Mouse (Mus musculus): Measurements from ENCODE around the gene Cela1. TPM values are rescaled to one million over a fixed set of nuclear protein-coding genes. Genes with fewer than 3 reads are reported as not detected.

Cela1 gene
- 3.3 and 3.5 TPM in 2 replicates for polyA plus RNA-seq (2015; fragmentation: Nextera tagmentation; extraction: Ambion mirVana)

- Histone ChIP-seq H3K4me3 (ENCODE audit: low read length) (no peak within 1 kb of the TSS), H3K9ac (ENCODE audit: low read length) (no peak within 1 kb of the TSS), H3K9me3 (replicated peaks; ENCODE audit: control insufficient read depth, low read length) (peaks cover 10% of the 10 kb centered on the region), H3K27me3 (ENCODE audit: control insufficient read depth, insufficient read depth, low read length) (no peaks in the 10 kb centered on the region), H3K4me1 (ENCODE audit: control insufficient read depth, insufficient read depth, low read length) (peaks cover 6% of the 10 kb centered on the region; the same call in 1 of the 2 replicates), H3K27ac (ENCODE audit: low read length) (no peak within 1 kb of the TSS), H3K36me3 (ENCODE audit: control insufficient read depth, insufficient read depth) (no peaks in the 10 kb centered on the region), H3K4me2 (ENCODE audit: low read depth, low read length) (no peak within 1 kb of the TSS; the same call in 1 of the 2 replicates)
- no peak for ATAC-seq (replicated peaks; ENCODE audit: extremely low read depth, insufficient read depth, low FRiP score)
- WGBS: 59% methylated on average over 8 of the region's 8 CpGs
Observed at GRCm38 (mm10) chr15:100687430-100687971, at the start of gene Cela1. Cela1 (minus strand) TSS chr15:100687921.

- H3K27ac ChIP-seq (ENCODE audit: low read length): no peak overlapping the region
- ATAC-seq (replicated peaks; ENCODE audit: extremely low read depth, insufficient read depth, low FRiP score): no peak
- 67% methylated on average over 9 of the region's 9 CpGs for WGBS
- no peak overlapping the region for H3K4me3 ChIP-seq (ENCODE audit: low read length)
- no peak overlapping the region for H3K9ac ChIP-seq (ENCODE audit: low read length)
- no peaks in the 10 kb centered on the region for H3K9me3 ChIP-seq (replicated peaks; ENCODE audit: control insufficient read depth, low read length)
- H3K36me3 ChIP-seq (ENCODE audit: control insufficient read depth, insufficient read depth): no peaks in the 10 kb centered on the region
- no peak overlapping the region for H3K4me2 ChIP-seq (ENCODE audit: low read depth, low read length)
- no peaks in the 10 kb centered on the region for H3K4me1 ChIP-seq (ENCODE audit: control insufficient read depth, insufficient read depth, low read length)
- H3K27me3 ChIP-seq (ENCODE audit: control insufficient read depth, insufficient read depth, low read length): 0 out of 2 replicates have a peak, but pooled peaks cover under 1% of the 10 kb centered on the region
Observed at GRCm38 (mm10) chr15:100735953-100736300, 48.2 kb upstream of the Cela1 start.

GRCm38 (mm10) chr15:100735095-100735952 lies 47.6 kb upstream of the Cela1 start:
- Histone ChIP-seq H3K36me3 (ENCODE audit: control insufficient read depth, insufficient read depth) (no peaks in the 10 kb centered on the region), H3K27ac (ENCODE audit: low read length) (no peak overlapping the region), H3K27me3 (ENCODE audit: control insufficient read depth, insufficient read depth, low read length) (peaks cover 6% of the 10 kb centered on the region; the same call in 1 of the 2 replicates), H3K4me3 (ENCODE audit: low read length) (no peak overlapping the region), H3K4me2 (ENCODE audit: low read depth, low read length) (no peak overlapping the region), H3K4me1 (ENCODE audit: control insufficient read depth, insufficient read depth, low read length) (no peaks in the 10 kb centered on the region), H3K9ac (ENCODE audit: low read length) (no peak overlapping the region), H3K9me3 (replicated peaks; ENCODE audit: control insufficient read depth, low read length) (no peaks in the 10 kb centered on the region)
- ATAC-seq (replicated peaks; ENCODE audit: extremely low read depth, insufficient read depth, low FRiP score): no peak
- WGBS: 81% methylated on average over 13 of the region's 15 CpGs

- H3K27ac ChIP-seq (ENCODE audit: low read length): no peak overlapping the region
- no peaks in the 10 kb centered on the region for H3K9me3 ChIP-seq (replicated peaks; ENCODE audit: control insufficient read depth, low read length)
- H3K27me3 ChIP-seq (ENCODE audit: control insufficient read depth, insufficient read depth, low read length): peaks cover 31% of the 10 kb centered on the region
- H3K9ac ChIP-seq (ENCODE audit: low read length): no peak overlapping the region
- H3K4me1 ChIP-seq (ENCODE audit: control insufficient read depth, insufficient read depth, low read length): peaks cover 5% of the 10 kb centered on the region; the same call in 1 of the 2 replicates
- no peak overlapping the region for H3K4me2 ChIP-seq (ENCODE audit: low read depth, low read length)
- WGBS: 24% methylated on average over 5 of the region's 5 CpGs
- ATAC-seq (replicated peaks; ENCODE audit: extremely low read depth, insufficient read depth, low FRiP score): no peak
- H3K36me3 ChIP-seq (ENCODE audit: control insufficient read depth, insufficient read depth): no peaks in the 10 kb centered on the region
- no peak overlapping the region for H3K4me3 ChIP-seq (ENCODE audit: low read length)
Observed at GRCm38 (mm10) chr15:100732580-100732979, 44.9 kb upstream of the Cela1 start.

- Histone ChIP-seq H3K4me3 (ENCODE audit: low read length) (no peak overlapping the region), H3K27ac (ENCODE audit: low read length) (no peak overlapping the region), H3K36me3 (ENCODE audit: control insufficient read depth, insufficient read depth) (no peaks in the 10 kb centered on the region), H3K27me3 (ENCODE audit: control insufficient read depth, insufficient read depth, low read length) (peaks cover 33% of the 10 kb centered on the region), H3K9ac (ENCODE audit: low read length) (no peak overlapping the region), H3K9me3 (replicated peaks; ENCODE audit: control insufficient read depth, low read length) (no peaks in the 10 kb centered on the region), H3K4me2 (ENCODE audit: low read depth, low read length) (no peak overlapping the region), H3K4me1 (ENCODE audit: control insufficient read depth, insufficient read depth, low read length) (peaks cover 5% of the 10 kb centered on the region; the same call in 1 of the 2 replicates)
- WGBS: 50% methylated on average over 9 of the region's 9 CpGs
- ATAC-seq (replicated peaks; ENCODE audit: extremely low read depth, insufficient read depth, low FRiP score): no peak
Observed at GRCm38 (mm10) chr15:100731081-100731480, 43.4 kb upstream of the Cela1 start.

- Histone ChIP-seq H3K4me3 (ENCODE audit: low read length) (peak within 1 kb of the TSS; percentile 46), H3K9me3 (replicated peaks; ENCODE audit: control insufficient read depth, low read length) (no peaks in the 10 kb centered on the region), H3K27me3 (ENCODE audit: control insufficient read depth, insufficient read depth, low read length) (peaks cover 33% of the 10 kb centered on the region), H3K36me3 (ENCODE audit: control insufficient read depth, insufficient read depth) (no peaks in the 10 kb centered on the region), H3K9ac (ENCODE audit: low read length) (0 out of 2 replicates have a peak within 1 kb of the TSS, but pooled peaks have one; percentile 3), H3K4me2 (ENCODE audit: low read depth, low read length) (peak within 1 kb of the TSS; percentile 64), H3K27ac (ENCODE audit: low read length) (no peak within 1 kb of the TSS), H3K4me1 (ENCODE audit: control insufficient read depth, insufficient read depth, low read length) (peaks cover 5% of the 10 kb centered on the region; the same call in 1 of the 2 replicates)
- ATAC-seq (replicated peaks; ENCODE audit: extremely low read depth, insufficient read depth, low FRiP score): no peak
- 6% methylated on average over 53 of the region's 57 CpGs for WGBS
Observed at GRCm38 (mm10) chr15:100729281-100729985, 41.7 kb upstream of the Cela1 start, which contains the start of gene Galnt6. Galnt6 (minus strand) TSS chr15:100729376.

- H3K9me3 ChIP-seq (replicated peaks; ENCODE audit: control insufficient read depth, low read length): no peaks in the 10 kb centered on the region
- peaks cover 5% of the 10 kb centered on the region; the same call in 1 of the 2 replicates for H3K4me1 ChIP-seq (ENCODE audit: control insufficient read depth, insufficient read depth, low read length)
- peak overlapping the region; percentile 46 for H3K4me3 ChIP-seq (ENCODE audit: low read length)
- no peak for ATAC-seq (replicated peaks; ENCODE audit: extremely low read depth, insufficient read depth, low FRiP score)
- no peak overlapping the region for H3K27ac ChIP-seq (ENCODE audit: low read length)
- H3K36me3 ChIP-seq (ENCODE audit: control insufficient read depth, insufficient read depth): no peaks in the 10 kb centered on the region
- H3K9ac ChIP-seq (ENCODE audit: low read length): no peak overlapping the region
- peaks cover 33% of the 10 kb centered on the region for H3K27me3 ChIP-seq (ENCODE audit: control insufficient read depth, insufficient read depth, low read length)
- peak overlapping the region; percentile 64 for H3K4me2 ChIP-seq (ENCODE audit: low read depth, low read length)
- WGBS: 35% methylated on average over 9 of the region's 9 CpGs
Observed at GRCm38 (mm10) chr15:100728586-100728985, 40.9 kb upstream of the Cela1 start.

- Histone ChIP-seq H3K27me3 (ENCODE audit: control insufficient read depth, insufficient read depth, low read length) (peaks cover 33% of the 10 kb centered on the region), H3K9me3 (replicated peaks; ENCODE audit: control insufficient read depth, low read length) (no peaks in the 10 kb centered on the region), H3K4me2 (ENCODE audit: low read depth, low read length) (no peak overlapping the region), H3K36me3 (ENCODE audit: control insufficient read depth, insufficient read depth) (no peaks in the 10 kb centered on the region), H3K9ac (ENCODE audit: low read length) (no peak overlapping the region), H3K27ac (ENCODE audit: low read length) (no peak overlapping the region), H3K4me3 (ENCODE audit: low read length) (no peak overlapping the region), H3K4me1 (ENCODE audit: control insufficient read depth, insufficient read depth, low read length) (peaks cover 5% of the 10 kb centered on the region; the same call in 1 of the 2 replicates)
- no peak for ATAC-seq (replicated peaks; ENCODE audit: extremely low read depth, insufficient read depth, low FRiP score)
- WGBS: 80% methylated on average over 11 of the region's 11 CpGs
Observed at GRCm38 (mm10) chr15:100727834-100728233, 40.1 kb upstream of the Cela1 start.
